Comparison of ENCODE assay signal across 14 mouse cellular contexts in genomic region chr11:89994706-89995105, GRCm38 (mm10). TPM values are rescaled to one million over a fixed set of nuclear protein-coding genes. Genes with fewer than 3 reads are reported as not detected.
"Had no signal": no experiment of that assay in that cellular context is flagged by ENCODE, and none has a peak within 500 bp of the region (broad histone marks: within the 10 kb centered on the region; RNA-seq: fewer than 3 reads in every experiment).

No protein-coding gene starts in this region.

- H3K27ac ChIP-seq: limb, embryonic 12.5 days; liver, embryonic 13.5 days; macrophage; stomach, embryonic 15.5 days had no signal

- ATAC-seq: midbrain, embryonic 16.5 days had no signal

- H3K9me3 ChIP-seq: limb, embryonic 12.5 days; liver, embryonic 13.5 days; megakaryocyte, embryonic 14.5 days; stomach, embryonic 15.5 days had no signal

- H3K36me3 ChIP-seq: limb, embryonic 12.5 days; liver, embryonic 13.5 days; stomach, embryonic 15.5 days had no signal

- H3K4me1 ChIP-seq: limb, embryonic 12.5 days; stomach, embryonic 15.5 days had no signal

- H3K4me2 ChIP-seq: limb, embryonic 12.5 days; liver, embryonic 13.5 days; midbrain, embryonic 11.5 days; stomach, embryonic 15.5 days had no signal

- DNase-seq: kidney, postnatal 14 days; layer of hippocampus, adult 9-11 months; layer of hippocampus, postnatal 36 days; liver, embryonic 13.5 days; lung, adult 2 months; lung, postnatal 10 days; right cerebral cortex, postnatal 14 days; thymus, postnatal 4 days had no signal

- H3K4me3 ChIP-seq: limb, embryonic 12.5 days; liver, embryonic 13.5 days; megakaryocyte, embryonic 14.5 days; stomach, embryonic 15.5 days had no signal

- H3K9ac ChIP-seq: limb, embryonic 12.5 days; liver, embryonic 13.5 days; stomach, embryonic 15.5 days had no signal

- H3K27me3 ChIP-seq: limb, embryonic 12.5 days; liver, embryonic 13.5 days; megakaryocyte, embryonic 14.5 days; stomach, embryonic 15.5 days had no signal

RNA-seq across cellular contexts. Expression of gene Tmem100, which starts 35.4 kb away (rescaled TPM):
- polyA plus RNA-seq: macrophage had no signal
